Mouse (Mus musculus): ENCODE measurements around the gene Hfe2. TPM values are rescaled to one million over a fixed set of nuclear protein-coding genes. Genes with fewer than 3 reads are reported as not detected.

Gene Hfe2
- polyA plus RNA-seq, 2 experiments from 2014 or later = not detected

DNA sequence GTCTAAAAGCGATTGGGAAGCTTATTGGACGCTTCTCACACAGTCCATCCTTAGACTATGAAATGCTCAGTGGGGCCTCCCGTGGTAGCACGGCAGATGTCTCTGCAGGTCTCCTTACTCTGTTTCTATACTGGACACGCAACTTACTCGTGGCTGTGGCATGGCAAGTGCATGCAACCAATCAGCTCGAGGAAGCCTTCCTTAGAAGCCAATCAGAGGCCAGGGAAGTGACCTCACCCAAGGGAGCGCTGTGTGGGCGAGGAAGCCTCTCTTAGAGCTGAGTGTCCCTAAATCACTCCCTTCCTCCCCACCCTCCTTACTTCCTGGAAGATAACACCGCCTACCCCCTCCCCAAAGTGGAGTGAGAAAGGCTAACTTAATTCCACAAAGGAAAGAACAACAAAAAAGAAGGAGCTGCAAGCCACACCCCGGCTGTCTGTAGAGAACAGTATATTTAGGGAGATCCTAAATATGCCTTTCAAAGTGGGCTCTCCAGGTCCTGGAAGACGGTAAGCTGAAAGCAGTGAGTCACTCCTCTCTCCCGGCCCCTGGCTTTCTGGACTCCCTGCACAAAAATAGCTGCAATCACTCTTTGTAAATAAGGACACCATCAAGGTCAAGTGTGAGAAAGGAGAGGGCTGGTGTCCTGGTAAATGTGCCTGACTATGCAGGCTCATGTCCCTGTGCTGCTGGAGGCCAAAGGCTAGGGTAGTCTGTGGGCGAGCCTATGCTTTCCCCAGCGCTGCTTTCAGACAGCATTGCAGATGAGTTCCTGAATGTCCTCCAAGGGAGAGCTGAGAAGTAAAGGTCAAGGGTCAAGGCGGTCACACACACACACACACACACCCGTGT is 51.9 kb downstream of the Hfe2 start, which contains the start of gene Gm16253:
TSS of gene Gm16253 (plus strand) at position 295 of the 852 bp plus-strand sequence.
- peak; percentile 86 for ATAC-seq

DNA sequence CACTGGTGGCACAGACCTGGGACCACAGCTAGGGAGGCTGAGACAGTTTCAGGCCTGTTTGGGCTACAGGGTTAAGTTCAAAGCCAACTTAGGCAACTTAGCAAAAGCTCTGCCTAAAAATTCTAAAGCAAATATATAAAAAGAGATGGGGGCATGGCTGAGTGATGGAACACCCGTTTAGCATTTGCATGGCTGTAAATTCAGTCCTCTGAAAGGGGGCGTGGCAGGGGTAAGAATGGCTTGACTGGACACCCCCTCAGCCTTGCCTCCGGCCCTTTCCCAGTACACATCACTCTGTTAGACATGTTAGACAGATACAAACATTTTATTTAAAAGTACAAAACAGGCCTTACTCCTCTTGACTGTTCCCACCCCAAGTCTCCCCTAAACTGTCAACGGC is 52.6 kb downstream of the Hfe2 start:
- ATAC-seq = no peak

Other genes starting within 250 kb of the Hfe2 start
- gene Fcgr1, start 231.2 kb upstream of the Hfe2 start, polyA plus RNA-seq (2017; shearing (Covaris generic)) = not detected
- under 1 TPM in 1 of 2 experiments, not detected in 1; 0.32 TPM for gene BC107364, start 72.9 kb upstream of the Hfe2 start, polyA plus RNA-seq (2017; shearing (Covaris generic))
- gene Txnip, start 32.8 kb downstream of the Hfe2 start, polyA plus RNA-seq (2017; shearing (Covaris generic)) = 100 to 1,000 TPM; 276 to 326 TPM
- not detected for gene Gm16253, start 51.8 kb downstream of the Hfe2 start, polyA plus RNA-seq (2017; shearing (Covaris generic))
- gene Polr3gl, start 69.0 kb downstream of the Hfe2 start, polyA plus RNA-seq (2017; shearing (Covaris generic)) = 10 to 100 TPM; 25.1 to 35.6 TPM
- gene Ankrd34a, start 71.5 kb downstream of the Hfe2 start, polyA plus RNA-seq (2017; shearing (Covaris generic)) = not detected
- gene Lix1l, start 76.0 kb downstream of the Hfe2 start, polyA plus RNA-seq (2017; shearing (Covaris generic)) = under 1 TPM; 0.09 to 0.14 TPM
- gene Rbm8a, start 104.8 kb downstream of the Hfe2 start, polyA plus RNA-seq (2017; shearing (Covaris generic)) = 100 to 1,000 TPM in 1 of 2 experiments, 10 to 100 TPM in 1; 98.9 to 135 TPM
- gene Pex11b, start 110.2 kb downstream of the Hfe2 start, polyA plus RNA-seq (2017; shearing (Covaris generic)) = 10 to 100 TPM; 43.5 to 45.8 TPM
- under 1 TPM in 1 of 2 experiments, not detected in 1; 0.09 TPM for gene Gm42957, start 110.3 kb downstream of the Hfe2 start, polyA plus RNA-seq (2017; shearing (Covaris generic))
- gene Itga10, start 120.4 kb downstream of the Hfe2 start, polyA plus RNA-seq (2017; shearing (Covaris generic)) = under 1 TPM in 1 of 2 experiments, not detected in 1; 0.12 TPM
- under 1 TPM in 1 of 2 experiments, not detected in 1; 0.13 TPM for gene Ankrd35, start 145.0 kb downstream of the Hfe2 start, polyA plus RNA-seq (2017; shearing (Covaris generic))
- 10 to 100 TPM; 30.8 to 41.5 TPM for gene Pias3, start 171.2 kb downstream of the Hfe2 start, polyA plus RNA-seq (2017; shearing (Covaris generic))
- 1 to 10 TPM; 1.1 to 1.4 TPM for gene Nudt17, start 183.4 kb downstream of the Hfe2 start, polyA plus RNA-seq (2017; shearing (Covaris generic))
- 10 to 100 TPM; 67.6 to 69.6 TPM for gene Polr3c, start 202.5 kb downstream of the Hfe2 start, polyA plus RNA-seq (2017; shearing (Covaris generic))
- 10 to 100 TPM; 62.2 to 68.7 TPM for gene Rnf115, start 202.5 kb downstream of the Hfe2 start, polyA plus RNA-seq (2017; shearing (Covaris generic))